Mouse (Mus musculus) midbrain, embryonic 12.5 days (tissue): ENCODE results near the gene Pdc. TPM values are rescaled to one million over a fixed set of nuclear protein-coding genes. Genes with fewer than 3 reads are reported as not detected.
A peak's percentile ranks its signal among the peaks of the same experiment; 100 is the strongest.
"Not testable (repeated sequence)": the region's sequence is repeated elsewhere in the genome, so short reads cannot be mapped to it uniquely, and the experiment has no call there.

Experiments
- ATAC-seq: fragments of 200-750 bp; cut with Nextera tagmentation; 2 replicates; pipeline ENCODE4 v1.8.0; 2017; ENCODE audit warnings: low read depth, moderate TSS enrichment, moderate library complexity; ENCODE audit not compliant: low FRiP score
- H3K27ac ChIP-seq: fragments of 300-500 bp; sonication (generic); replicated peaks from 2 replicates; pipeline ENCODE4 v1.5.1; 2016; ENCODE audit warnings: mild to moderate bottlenecking
- H3K27me3 ChIP-seq: fragments of 300-500 bp; sonication (generic); 2 replicates; pipeline ENCODE4 v1.6.1; 2016; ENCODE audit warnings: mild to moderate bottlenecking
- H3K36me3 ChIP-seq: fragments of 300-500 bp; sonication (generic); 2 replicates; pipeline ENCODE4 v1.6.1; 2016
- H3K4me1 ChIP-seq: fragments of 300-500 bp; sonication (generic); 2 replicates; pipeline ENCODE4 v1.6.1; 2016
- H3K4me2 ChIP-seq: fragments of 300-500 bp; sonication (generic); replicated peaks from 2 replicates; pipeline ENCODE4 v1.6.1; 2016; ENCODE audit warnings: mild to moderate bottlenecking, moderate library complexity
- H3K4me3 ChIP-seq: fragments of 300-500 bp; sonication (generic); 2 replicates; pipeline ENCODE4 v1.5.1; 2016; ENCODE audit warnings: mild to moderate bottlenecking
- H3K9ac ChIP-seq: fragments of 300-500 bp; sonication (generic); replicated peaks from 2 replicates; pipeline ENCODE4 v1.6.1; 2016; ENCODE audit warnings: mild to moderate bottlenecking, moderate library complexity
- H3K9me3 ChIP-seq: fragments of 300-500 bp; sonication (generic); 2 replicates; pipeline ENCODE4 v1.6.1; 2016; ENCODE audit warnings: mild to moderate bottlenecking
- WGBS: fragments of 180-500 bp; shearing (Covaris S2); methylation state at CpG from one replicate; pipeline ENCODE4 v1.1.7; 2016; 5-methylcytosine and 5-hydroxymethylcytosine counted together
- polyA plus RNA-seq: library from polyadenylated mRNA; unstranded; fragments of >200 nt; fragmentation: Nextera tagmentation; extraction: Ambion mirVana; gene quantifications from 2 replicates; pipeline ENCODE4 v1.2.1, GENCODE M21; 2016

Gene Pdc
- 0.25 TPM in 1 of 2 replicates, not detected in the other for polyA plus RNA-seq

GRCm38 (mm10) chr1:150319205-150319604, at the start of gene Pdc:
Pdc (plus strand) TSS chr1:150319417.
- Histone ChIP-seq H3K4me2 (no peak within 1 kb of the TSS), H3K36me3 (no peaks in the 10 kb centered on the region), H3K4me3 (no peak within 1 kb of the TSS), H3K27me3 (no peaks in the 10 kb centered on the region), H3K9ac (no peak within 1 kb of the TSS), H3K9me3 (no peaks in the 10 kb centered on the region), H3K27ac (no peak within 1 kb of the TSS), H3K4me1 (no peaks in the 10 kb centered on the region)
- ATAC-seq, result no peak
- WGBS, result 94% methylated on average over 1 of the region's 1 CpGs

GRCm38 (mm10) chr1:150294051-150294450, 25.2 kb upstream of the Pdc start:
- H3K4me2 ChIP-seq, H3K4me1 ChIP-seq, ATAC-seq, H3K9ac ChIP-seq, H3K9me3 ChIP-seq, H3K27me3 ChIP-seq, H3K36me3 ChIP-seq, H3K4me3 ChIP-seq, H3K27ac ChIP-seq: not testable (repeated sequence)
- WGBS, result 80% methylated on average over 3 of the region's 3 CpGs

- Histone ChIP-seq H3K27ac (no peak overlapping the region), H3K4me2 (no peak overlapping the region), H3K36me3 (no peaks in the 10 kb centered on the region), H3K4me1 (no peaks in the 10 kb centered on the region), H3K9me3 (no peaks in the 10 kb centered on the region), H3K27me3 (no peaks in the 10 kb centered on the region), H3K4me3 (no peak overlapping the region), H3K9ac (no peak overlapping the region)
- ATAC-seq, result peak; percentile 54
- WGBS, result 74% methylated on average over 1 of the region's 1 CpGs
These were observed 11.6 kb upstream of the Pdc start for GRCm38 (mm10) chr1:150307599-150307998.

GRCm38 (mm10) chr1:150335111-150335510, 15.9 kb downstream of the Pdc start:
- H3K4me3 ChIP-seq, result no peak overlapping the region
- H3K36me3 ChIP-seq, result no peaks in the 10 kb centered on the region
- no peaks in the 10 kb centered on the region for H3K27me3 ChIP-seq
- no peaks in the 10 kb centered on the region for H3K9me3 ChIP-seq
- H3K27ac ChIP-seq, result no peak overlapping the region
- no peak overlapping the region for H3K9ac ChIP-seq
- WGBS, result 78% methylated on average over 2 of the region's 2 CpGs
- no peak overlapping the region for H3K4me2 ChIP-seq
- ATAC-seq, result no peak
- H3K4me1 ChIP-seq, result no peaks in the 10 kb centered on the region

- Histone ChIP-seq H3K36me3 (peaks cover 31% of the 10 kb centered on the region), H3K9me3 (no peaks in the 10 kb centered on the region), H3K27ac (no peak overlapping the region), H3K4me3 (no peak overlapping the region), H3K9ac (no peak overlapping the region), H3K4me2 (no peak overlapping the region), H3K27me3 (no peaks in the 10 kb centered on the region), H3K4me1 (no peaks in the 10 kb centered on the region)
- 90% methylated on average over 1 of the region's 1 CpGs for WGBS
- no peak for ATAC-seq
These were observed 41.6 kb downstream of the Pdc start for GRCm38 (mm10) chr1:150360864-150361263.

GRCm38 (mm10) chr1:150372895-150373294, 53.7 kb downstream of the Pdc start:
- Histone ChIP-seq H3K4me2 (no peak overlapping the region), H3K27me3 (no peaks in the 10 kb centered on the region), H3K4me1 (no peaks in the 10 kb centered on the region), H3K9me3 (no peaks in the 10 kb centered on the region), H3K9ac (no peak overlapping the region), H3K4me3 (no peak overlapping the region), H3K36me3 (peaks cover 8% of the 10 kb centered on the region; the same call in 1 of the 2 replicates), H3K27ac (no peak overlapping the region)
- no peak for ATAC-seq
- WGBS, result 94% methylated on average over 3 of the region's 3 CpGs

GRCm38 (mm10) chr1:150374247-150374646, 55.0 kb downstream of the Pdc start:
- no peak overlapping the region for H3K4me3 ChIP-seq
- H3K4me1 ChIP-seq, result no peaks in the 10 kb centered on the region
- H3K4me2 ChIP-seq, result no peak overlapping the region
- H3K9me3 ChIP-seq, result no peaks in the 10 kb centered on the region
- ATAC-seq, result no peak
- 93% methylated on average over 2 of the region's 2 CpGs for WGBS
- no peaks in the 10 kb centered on the region for H3K27me3 ChIP-seq
- no peak overlapping the region for H3K9ac ChIP-seq
- H3K36me3 ChIP-seq, result peaks cover 7% of the 10 kb centered on the region; the same call in 1 of the 2 replicates
- no peak overlapping the region for H3K27ac ChIP-seq

Other genes with a start within 250 kb of the Pdc start
- 0.06 TPM in 1 of 2 replicates, not detected in the other for gene Ptgs2, start 219.4 kb upstream of the Pdc start, polyA plus RNA-seq
- 183 and 189 TPM in 2 replicates for gene Tpr, start 73.4 kb downstream of the Pdc start, polyA plus RNA-seq
- gene Odr4, start 73.7 kb downstream of the Pdc start, polyA plus RNA-seq, result 37.6 and 39.2 TPM in 2 replicates
- gene Prg4, start 146.7 kb downstream of the Pdc start, polyA plus RNA-seq, result 0.45 and 0.69 TPM in 2 replicates